Mouse (Mus musculus): ENCODE data around the gene Tcea2.

- TF ChIP-seq POLR2A (IDR thresholded peaks at IDR 0.05; ENCODE audit: borderline replicate concordance, low read depth, low read length) (no peak), CTCF (IDR thresholded peaks at IDR 0.05; ENCODE audit: low read depth, low read length) (no peak)
Observed at GRCm38 (mm10) chr2:181658528-181658927, 21.6 kb upstream of the Tcea2 start.

Measured in bone marrow macrophage, adult 2 months (primary cell).